Mouse (Mus musculus) megakaryocyte, embryonic 14.5 days (primary cell): ENCODE data around the gene Dnah7b.
"Not testable (repeated sequence)": the region's sequence is repeated elsewhere in the genome, so short reads cannot be mapped to it uniquely, and the experiment has no call there.

ENCODE experiments used
- FLI1 ChIP-seq: IDR thresholded peaks from 2 replicates; pipeline ENCODE4 v1.6.1; 2012; ENCODE audit warnings: low read length, inconsistent platforms, mixed read lengths
- GATA1 ChIP-seq: IDR thresholded peaks from 3 replicates; pipeline ENCODE4 v1.6.1; 2012; ENCODE audit warnings: mixed read lengths, low read length, inconsistent platforms, borderline replicate concordance

DNA sequence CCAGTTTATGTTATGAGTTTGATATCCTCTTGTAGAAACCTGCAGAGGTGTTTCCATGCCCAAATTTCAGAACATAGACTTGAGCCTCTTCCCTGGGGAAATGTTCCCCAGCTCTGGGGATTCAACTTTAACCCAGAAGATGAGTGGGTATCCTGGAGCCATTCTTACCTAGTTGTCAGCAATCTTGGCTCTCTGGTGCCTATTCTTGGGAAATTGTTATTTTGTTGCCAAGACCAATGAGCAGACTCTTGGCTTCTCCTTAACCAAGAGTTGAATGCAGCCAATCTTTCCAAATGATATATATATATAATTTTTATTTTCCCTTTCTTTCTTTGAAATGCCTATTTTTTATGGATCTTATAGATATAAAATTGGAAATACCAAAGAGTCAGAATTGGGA, 160.0 kb downstream of the Dnah7b start:
- TF ChIP-seq GATA1, FLI1: not testable (repeated sequence)
